Mouse (Mus musculus) kidney, postnatal 36 days (tissue): ENCODE measurements around the gene Ndufa4l2.

Source experiments
- DNase-seq, 2 experiments: peaks; one replicate each; pipeline ENCODE4 v3.0.0; 2021 to 2022; ENCODE audit warnings: mixed read lengths in 2 of 2

Ndufa4l2 gene

GRCm38 (mm10) chr10:127509837-127510701, 4.7 kb upstream of the Ndufa4l2 start:
- no peak for DNase-seq

DNA sequence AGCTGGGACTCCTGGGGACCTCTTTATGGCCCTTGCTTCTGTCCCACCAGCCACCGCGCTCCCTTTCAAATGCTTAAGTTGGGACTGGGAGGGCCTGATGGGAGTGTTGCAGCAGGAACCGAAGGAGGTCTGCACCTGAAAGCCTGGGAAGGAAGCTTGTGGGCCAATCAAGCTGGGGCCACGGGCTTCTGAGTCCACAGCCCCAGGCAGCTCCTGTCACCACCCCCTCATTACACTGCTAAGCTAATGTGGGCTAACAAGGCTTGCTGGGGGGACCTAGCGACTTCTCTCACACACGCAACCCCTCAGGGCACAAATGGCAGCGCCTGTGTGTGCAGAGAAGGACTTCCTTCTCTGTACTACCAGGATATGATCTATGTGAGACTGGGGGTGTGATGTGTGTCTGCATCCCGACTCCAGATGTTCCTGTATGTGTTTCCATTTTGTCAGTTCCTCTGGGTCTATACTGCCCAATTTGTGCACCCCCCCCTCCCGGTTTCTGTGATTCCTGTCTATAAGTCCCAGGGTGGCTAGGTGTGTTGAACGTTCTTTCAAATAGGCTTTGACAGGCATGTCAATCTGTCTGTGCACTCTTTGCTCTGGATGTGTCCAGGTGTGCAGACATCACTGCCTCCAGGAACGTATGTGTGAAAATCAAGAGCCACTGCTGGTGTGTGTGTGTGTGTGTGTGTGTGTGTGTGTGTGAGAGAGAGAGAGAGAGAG, 3.7 kb upstream of the Ndufa4l2 start:
- DNase-seq: no peak

DNA sequence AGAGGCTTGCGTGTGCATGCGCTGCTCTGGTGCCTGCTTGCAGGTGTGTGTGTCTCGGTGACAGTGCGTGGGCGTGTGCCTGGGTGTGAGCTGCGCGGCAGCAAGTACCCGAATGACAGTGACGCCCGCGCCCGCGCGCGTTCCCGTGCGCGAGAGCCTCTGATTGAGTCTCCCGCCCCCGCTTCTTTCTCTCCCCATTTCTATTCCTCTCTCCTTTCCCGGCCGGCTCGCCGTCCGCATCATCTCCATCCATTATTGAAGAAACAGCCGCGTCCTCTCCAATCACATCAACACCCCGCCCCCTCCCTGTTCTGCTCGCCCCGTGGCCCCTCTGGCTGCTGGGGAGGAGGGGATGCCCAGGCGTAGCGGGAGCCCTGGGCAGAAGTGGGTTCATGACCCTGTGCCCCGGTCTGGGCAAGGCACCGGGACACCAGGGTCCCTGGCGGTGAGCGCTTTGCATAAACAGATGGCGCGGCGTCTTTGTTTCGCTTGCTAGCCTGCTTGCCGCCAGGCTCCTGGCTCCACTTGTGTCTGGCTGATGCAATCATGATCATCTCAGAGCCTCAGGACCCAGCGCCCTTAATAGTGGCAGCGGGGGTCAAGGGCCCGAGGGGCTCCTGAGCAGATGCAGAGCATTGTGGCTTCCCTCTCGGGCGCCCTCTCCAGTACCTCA, 3.0 kb upstream of the Ndufa4l2 start:
- DNase-seq: no peak

DNA sequence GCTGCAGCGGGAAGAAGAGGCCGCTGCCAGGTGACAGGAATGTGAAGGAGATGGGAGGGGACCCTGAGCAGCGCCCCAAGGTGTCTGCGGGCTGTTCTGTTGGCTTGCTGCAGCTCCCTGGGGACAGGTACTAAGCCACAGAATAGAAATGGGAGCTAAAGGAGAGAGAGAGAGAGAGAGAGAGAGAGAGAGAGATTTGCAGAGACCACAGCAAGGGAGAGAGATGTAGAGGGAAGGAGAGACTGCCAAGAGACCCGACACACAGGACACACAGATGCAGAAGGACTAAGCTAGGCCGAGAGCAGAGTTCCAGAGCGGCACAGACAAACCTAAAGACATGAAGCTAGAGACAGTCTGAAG, 2.5 kb upstream of the Ndufa4l2 start:
- no peak for DNase-seq

DNA sequence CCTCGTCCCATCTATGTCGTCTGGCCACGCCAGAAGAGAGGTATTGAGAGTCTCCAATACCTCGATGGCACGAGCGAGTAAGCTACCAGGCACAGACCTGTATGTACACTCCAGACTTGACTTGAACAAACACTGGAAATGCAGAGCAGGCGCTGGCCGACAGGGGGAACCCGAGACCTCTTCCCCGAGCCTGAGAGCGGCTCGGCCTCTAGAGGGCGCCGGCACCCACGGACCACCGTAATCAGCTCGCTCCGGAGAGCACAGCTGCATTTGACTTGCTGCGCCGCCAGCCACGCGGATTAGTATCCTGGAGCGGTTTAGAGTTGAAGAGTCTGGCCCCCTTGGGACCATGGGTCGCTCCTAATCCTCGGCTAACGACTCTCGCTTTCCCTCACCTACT, 2.0 kb upstream of the Ndufa4l2 start:
- DNase-seq: peak; percentile 91 to 96

DNA sequence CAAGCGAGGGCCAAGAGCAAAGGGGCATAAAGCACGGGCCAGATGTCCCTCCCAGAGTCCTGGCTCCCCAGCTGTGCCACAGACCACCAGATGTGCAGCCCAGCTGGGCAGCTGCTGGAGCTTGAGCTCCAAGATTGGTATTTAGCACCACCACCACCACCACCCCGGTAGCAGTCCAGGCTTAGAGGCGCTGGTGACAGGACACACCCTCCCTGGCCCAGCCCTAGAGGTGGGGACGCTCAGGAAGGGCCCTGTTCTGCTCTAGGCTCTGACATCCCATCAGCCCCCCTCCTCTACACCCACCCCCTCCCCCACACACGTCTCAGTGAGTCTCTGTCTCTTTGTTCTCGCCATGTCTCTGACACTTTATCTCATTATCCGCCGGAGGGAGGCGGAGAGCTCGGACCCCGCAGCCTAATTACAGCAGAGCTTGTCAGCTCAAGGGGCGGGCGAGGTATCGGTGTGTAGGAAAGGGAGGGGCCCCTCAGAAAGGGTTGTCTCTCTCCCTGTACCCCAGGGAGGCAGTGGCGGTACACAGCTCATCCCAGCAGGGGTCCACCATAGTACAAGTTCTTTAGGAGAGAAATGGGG, 1.2 kb upstream of the Ndufa4l2 start:
- DNase-seq: no peak

DNA sequence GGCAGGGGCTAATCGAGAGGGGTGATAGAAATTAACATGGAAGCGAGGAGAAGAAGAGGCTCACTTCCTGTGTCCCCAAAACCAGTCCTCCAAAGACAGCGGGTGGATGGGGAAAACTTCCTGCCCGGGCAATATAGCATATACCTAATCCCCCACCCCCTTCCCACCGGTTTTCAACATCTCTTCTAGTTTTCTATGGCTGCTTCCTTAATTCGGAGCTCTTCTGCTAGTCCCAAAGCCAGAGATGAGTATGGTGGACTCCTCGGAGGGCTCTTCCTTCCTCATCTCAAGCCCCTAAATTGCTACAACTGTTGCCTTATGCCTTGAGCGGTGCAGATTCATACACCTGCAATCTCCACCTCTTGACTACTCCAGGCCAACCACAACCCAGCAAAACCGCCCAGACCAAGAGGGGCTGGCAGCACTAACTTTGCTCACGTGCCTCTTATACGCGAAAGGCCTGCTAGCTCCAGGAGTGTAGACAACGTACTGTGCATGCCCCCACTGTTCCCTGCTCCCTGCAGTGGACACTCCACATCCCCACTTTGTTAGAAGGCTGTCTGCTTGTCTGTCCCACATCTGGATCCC, 562 bp upstream of the Ndufa4l2 start:
- no peak for DNase-seq

DNA sequence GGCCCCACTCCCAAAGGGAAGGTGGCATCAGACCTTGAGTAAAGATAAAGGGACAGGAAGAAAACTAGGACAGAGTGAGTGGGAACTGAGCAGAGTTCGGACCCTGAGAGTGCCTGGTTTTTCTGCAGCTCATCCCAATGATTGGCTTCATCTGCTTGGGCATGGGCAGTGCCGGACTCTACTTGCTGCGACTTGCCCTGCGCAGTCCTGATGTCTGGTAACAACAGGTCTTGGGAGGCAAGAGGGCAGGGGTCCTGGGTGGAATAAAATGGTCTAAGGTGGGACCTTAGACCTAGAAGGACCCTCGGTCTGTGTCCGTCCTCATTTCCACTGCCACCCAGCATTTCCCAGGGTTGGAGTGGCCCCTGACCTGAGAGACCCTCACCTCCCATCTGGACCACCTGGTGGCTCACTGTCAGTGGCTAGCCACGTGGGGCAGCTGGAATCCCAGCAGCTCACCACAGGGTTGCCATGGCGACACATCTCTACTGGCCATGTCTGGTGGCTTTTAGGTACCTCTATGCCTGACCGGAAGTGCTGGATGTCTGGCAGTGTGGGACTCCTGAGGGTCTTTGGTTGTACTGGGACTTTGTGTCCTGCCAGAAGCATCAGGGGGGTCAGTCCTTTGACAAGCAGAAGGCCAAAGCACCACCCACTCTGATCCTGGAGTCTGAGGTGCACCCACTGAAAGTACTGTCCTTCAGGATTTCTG, 660 bp downstream of the Ndufa4l2 start:
- no peak for DNase-seq

GRCm38 (mm10) chr10:127515983-127516459, 1.3 kb downstream of the Ndufa4l2 start:
- no peak for DNase-seq

- peak; percentile 35 to 69 for DNase-seq
Observed at GRCm38 (mm10) chr10:127516576-127517260, 2.0 kb downstream of the Ndufa4l2 start.

DNA sequence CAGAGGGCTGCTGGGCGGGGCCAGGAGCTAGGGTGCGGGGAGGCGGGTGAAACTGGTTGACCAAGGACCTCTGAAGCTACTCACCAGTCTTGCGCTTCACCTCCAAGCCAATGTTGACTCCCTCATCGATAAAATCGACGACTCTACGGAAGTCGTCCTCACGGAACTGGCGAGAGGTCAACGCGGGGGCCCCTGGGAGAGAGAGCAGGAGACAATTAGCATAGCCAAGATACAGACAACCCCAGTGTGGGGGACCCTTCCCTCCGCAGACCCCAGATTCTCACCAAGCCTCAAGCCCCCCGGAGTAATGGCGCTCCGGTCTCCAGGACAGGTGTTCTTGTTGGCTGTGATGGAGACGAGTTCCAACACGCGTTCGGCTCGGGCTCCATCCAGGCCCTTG, 3.2 kb downstream of the Ndufa4l2 start:
- DNase-seq: no peak

- DNase-seq: no peak
Observed at GRCm38 (mm10) chr10:127519041-127519701, 4.4 kb downstream of the Ndufa4l2 start.

GRCm38 (mm10) chr10:127519903-127520713, 5.3 kb downstream of the Ndufa4l2 start:
- no peak for DNase-seq

DNA sequence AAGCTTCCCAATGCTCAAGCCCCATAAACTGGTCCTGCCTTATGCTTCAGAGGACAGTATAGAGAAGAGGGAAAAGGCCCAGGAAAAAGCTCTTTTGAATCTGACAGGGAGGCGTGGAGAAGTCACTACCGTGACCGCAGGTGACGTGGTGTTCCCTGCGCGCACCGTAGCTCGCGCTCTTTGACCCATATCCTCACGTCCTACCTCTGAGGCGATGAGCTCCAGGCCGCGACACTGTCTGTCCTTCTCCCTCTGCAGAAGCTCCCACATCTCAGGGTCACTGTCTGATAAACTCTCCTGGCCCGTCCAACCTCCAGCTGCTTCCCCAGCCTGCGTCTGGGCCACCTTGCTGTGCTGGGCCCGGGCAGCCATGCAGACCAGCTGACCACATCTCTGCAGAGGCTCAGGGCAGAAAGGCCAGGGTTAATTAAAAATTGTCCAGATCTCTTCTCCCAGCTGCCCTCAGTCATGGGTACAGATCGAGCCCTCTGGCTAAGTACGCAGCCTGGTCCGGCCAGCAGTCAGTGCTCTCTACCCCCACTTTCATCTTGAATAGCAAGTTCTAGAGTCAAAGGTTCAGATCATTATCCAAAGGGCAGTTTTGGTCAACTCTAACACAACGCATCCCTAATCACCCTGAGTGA, 6.1 kb downstream of the Ndufa4l2 start:
- DNase-seq: peak; percentile 66 to 79

DNA sequence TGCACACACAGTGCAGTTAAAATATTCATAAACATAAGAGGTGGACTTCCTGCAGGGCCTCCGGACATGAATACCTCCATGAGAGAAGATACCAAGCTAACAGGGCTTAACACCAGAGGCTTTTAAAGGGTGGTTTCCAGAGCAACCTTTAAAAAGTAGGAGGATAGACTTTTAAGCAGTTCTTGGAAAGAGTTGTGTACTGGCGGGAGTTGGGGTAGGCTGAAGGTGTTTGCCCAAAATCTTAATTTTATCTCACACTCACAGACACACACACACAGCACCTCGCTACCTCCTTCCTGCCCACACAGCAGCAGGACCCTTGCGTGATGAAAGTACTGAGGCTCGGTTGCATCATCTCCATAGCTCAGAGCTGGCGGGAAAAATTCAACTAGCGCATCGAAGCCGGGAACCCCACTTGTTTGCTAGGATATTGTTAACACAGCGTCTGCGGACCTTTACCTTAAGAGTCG, 6.9 kb downstream of the Ndufa4l2 start:
- no peak for DNase-seq

DNA sequence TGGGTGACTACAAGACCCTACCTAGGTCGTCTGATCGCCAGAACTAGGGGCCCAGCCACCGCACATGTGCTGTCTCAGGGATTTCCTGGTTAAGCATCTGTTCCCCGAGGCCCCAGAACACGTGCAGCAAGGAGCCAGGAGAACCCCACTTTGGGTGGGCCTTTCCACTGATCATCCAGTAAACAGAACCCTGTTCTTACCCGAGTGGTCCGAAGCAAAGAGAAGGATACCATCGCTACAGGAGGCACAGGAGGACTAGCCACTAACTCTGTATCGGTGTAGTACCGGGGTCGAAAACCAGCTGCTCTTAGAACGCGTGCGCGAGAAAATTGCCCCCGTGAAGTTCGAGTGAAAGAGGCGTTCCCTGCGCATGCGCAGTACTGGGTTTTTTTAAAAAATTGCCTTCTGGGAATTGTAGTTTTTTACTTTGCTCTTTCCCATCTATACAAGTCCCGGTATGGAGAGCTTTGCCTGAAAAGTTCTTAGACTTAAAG, 7.4 kb downstream of the Ndufa4l2 start, which contains the start of gene Shmt2:
Gene Shmt2, minus strand, starts transcription at position 357 of the 494 bp plus-strand sequence.
- peak; percentile 90 to 92 for DNase-seq

- DNase-seq: no peak
Observed at GRCm38 (mm10) chr10:127524646-127525255, 10.0 kb downstream of the Ndufa4l2 start.

DNA sequence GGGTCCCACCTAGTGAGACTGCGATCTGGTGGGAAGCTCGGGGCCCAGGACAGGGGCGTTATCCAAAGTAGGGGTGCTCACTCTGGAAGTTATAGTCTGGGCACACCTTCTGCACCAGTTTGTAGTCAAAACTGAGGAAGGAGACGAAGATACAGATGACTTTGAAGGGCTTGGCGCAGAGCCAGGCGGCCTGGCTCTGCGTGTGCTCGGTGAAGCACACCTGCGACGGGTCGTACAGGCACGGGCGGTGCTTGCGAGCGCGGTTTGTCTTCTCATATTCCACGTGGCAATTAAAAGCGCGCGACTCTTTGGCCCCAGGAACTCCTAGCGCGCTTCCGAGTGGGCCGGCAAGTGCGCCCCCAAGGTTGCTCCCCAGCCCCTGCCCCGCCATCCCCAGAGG, 11.3 kb downstream of the Ndufa4l2 start:
- DNase-seq: peak in 1 of 2 experiments; percentile 48
